Mouse (Mus musculus) cerebellum, adult 2 months (tissue): ENCODE data around the gene Klrc1.

Source experiments
- CTCF ChIP-seq: fragments of 200-500 bp; IDR thresholded peaks from 2 replicates; pipeline ENCODE4 v1.5.1; 2011; ENCODE audit warnings: low read depth, mild to moderate bottlenecking, control low read depth, low read length, moderate library complexity, borderline replicate concordance; ENCODE audit not compliant: insufficient read depth
- POLR2A ChIP-seq: fragments of 200-500 bp; IDR thresholded peaks from 2 replicates; pipeline ENCODE4 v1.6.1; 2011; ENCODE audit warnings: low read length, control low read depth, borderline replicate concordance; ENCODE audit not compliant: insufficient read depth

DNA sequence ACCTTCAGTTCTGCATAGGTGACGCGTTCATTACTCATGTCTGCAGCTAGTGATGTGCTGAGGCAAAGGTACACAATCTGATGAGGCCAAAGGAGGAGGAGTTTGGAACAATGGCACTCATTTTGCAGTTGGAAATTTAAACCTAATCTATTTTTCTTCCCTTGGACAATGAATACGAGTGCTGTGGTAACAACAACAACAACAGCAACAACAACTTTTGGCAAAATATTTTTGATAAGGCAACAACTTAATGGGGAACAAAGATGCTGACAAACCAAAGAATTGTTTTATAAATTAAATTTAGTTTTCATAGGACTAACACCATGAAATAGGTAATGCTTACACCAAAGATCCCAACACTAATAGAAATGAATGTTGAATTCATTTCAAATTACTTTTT is at the start of gene Klrc1:
- no peak for TF ChIP-seq CTCF
- no peak for TF ChIP-seq POLR2A
